Mouse (Mus musculus) liver, embryonic 11.5 days (tissue): Measurements from ENCODE around the gene Ppox. TPM values are rescaled to one million over a fixed set of nuclear protein-coding genes. Genes with fewer than 3 reads are reported as not detected.

Source experiments
- ATAC-seq: fragments of 200-750 bp; cut with Nextera tagmentation; replicated peaks from 2 replicates; pipeline ENCODE4 v1.8.0; 2017; ENCODE audit warnings: moderate number of reproducible peaks, mild to moderate bottlenecking, moderate TSS enrichment, moderate library complexity; ENCODE audit not compliant: low FRiP score
- DNase-seq: peaks from one replicate; pipeline ENCODE4 v3.0.0-alpha.2; 2017; ENCODE audit warnings: low spot score
- H3K27ac ChIP-seq: fragments of 300-500 bp; sonication (generic); 2 replicates; pipeline ENCODE4 v1.5.1; 2014; ENCODE audit warnings: mild to moderate bottlenecking, low read depth, low read length, control low read depth
- H3K27me3 ChIP-seq: fragments of 300-500 bp; sonication (generic); replicated peaks from 2 replicates; pipeline ENCODE4 v1.6.1; 2014; ENCODE audit warnings: low read length, mixed read lengths; ENCODE audit not compliant: control insufficient read depth, insufficient read depth
- H3K36me3 ChIP-seq: fragments of 300-500 bp; sonication (generic); 2 replicates; pipeline ENCODE4 v1.6.1; 2014; ENCODE audit warnings: mild to moderate bottlenecking, low read length, moderate library complexity, mixed read lengths; ENCODE audit not compliant: control insufficient read depth, insufficient read depth
- H3K4me1 ChIP-seq: fragments of 300-500 bp; sonication (generic); replicated peaks from 2 replicates; pipeline ENCODE4 v1.6.1; 2014; ENCODE audit warnings: low read length, mixed read lengths; ENCODE audit not compliant: control insufficient read depth, insufficient read depth
- H3K4me2 ChIP-seq: fragments of 300-500 bp; sonication (generic); 2 replicates; pipeline ENCODE4 v1.6.1; 2014; ENCODE audit warnings: mild to moderate bottlenecking, control low read depth, moderate library complexity
- H3K4me3 ChIP-seq: fragments of 300-500 bp; sonication (generic); 2 replicates; pipeline ENCODE4 v1.5.1; 2014; ENCODE audit warnings: low read depth, low read length, control low read depth
- H3K9ac ChIP-seq: fragments of 300-500 bp; sonication (generic); 2 replicates; pipeline ENCODE4 v1.6.1; 2014; ENCODE audit warnings: low read depth, low read length, control low read depth
- H3K9me3 ChIP-seq: fragments of 300-500 bp; sonication (generic); 2 replicates; pipeline ENCODE4 v1.6.1; 2016; ENCODE audit warnings: low read length, inconsistent platforms, mixed read lengths; ENCODE audit not compliant: control insufficient read depth
- WGBS: fragments of 180-500 bp; shearing (Covaris S2); extraction: QIAGEN DNeasy Blood & Tissue Kit; methylation state at CpG from one replicate; pipeline ENCODE4 v1.1.7; 2014; 5-methylcytosine and 5-hydroxymethylcytosine counted together
- polyA plus RNA-seq: library from polyadenylated mRNA; unstranded; fragments of >200 nt; fragmentation: Nextera tagmentation; extraction: Ambion mirVana; gene quantifications from 2 replicates; pipeline ENCODE4 v1.2.1, GENCODE M21; 2014

The Ppox gene
- polyA plus RNA-seq, 1 experiment from 2014 or later = 133 TPM

GRCm38 (mm10) chr1:171268341-171268740, 12.6 kb downstream of the Ppox start:
- Histone ChIP-seq H3K27ac (no peak overlapping the region), H3K9me3 (no peaks in the 10 kb centered on the region), H3K9ac (no peak overlapping the region), H3K4me2 (no peak overlapping the region), H3K27me3 (no peaks in the 10 kb centered on the region), H3K4me1 (peaks cover 15% of the 10 kb centered on the region), H3K36me3 (peaks cover 9% of the 10 kb centered on the region), H3K4me3 (no peak overlapping the region)
- WGBS = 58% methylated on average over 1 of the region's 1 CpGs
- DNase-seq (no peak), ATAC-seq (no peak)

- DNase-seq = no peak
- no peaks in the 10 kb centered on the region for H3K27me3 ChIP-seq
- H3K36me3 ChIP-seq = no peaks in the 10 kb centered on the region
- peak overlapping the region; percentile 6; the same call in 1 of the 2 replicates for H3K4me2 ChIP-seq
- no peak overlapping the region for H3K4me3 ChIP-seq
- no peak overlapping the region for H3K9ac ChIP-seq
- ATAC-seq = no peak
- peaks cover 10% of the 10 kb centered on the region for H3K4me1 ChIP-seq
- H3K9me3 ChIP-seq = no peaks in the 10 kb centered on the region
- H3K27ac ChIP-seq = no peak overlapping the region
- WGBS = 47% methylated on average over 4 of the region's 4 CpGs
Measured at GRCm38 (mm10) chr1:171265971-171266744, 14.8 kb downstream of the Ppox start.

GRCm38 (mm10) chr1:171263666-171264461, 17.1 kb downstream of the Ppox start:
- Histone ChIP-seq H3K36me3 (no peaks in the 10 kb centered on the region), H3K9ac (no peak overlapping the region), H3K9me3 (no peaks in the 10 kb centered on the region), H3K4me2 (no peak overlapping the region), H3K27me3 (peaks cover 7% of the 10 kb centered on the region; the same call in 1 of the 2 replicates), H3K4me1 (peaks cover 4% of the 10 kb centered on the region), H3K27ac (no peak overlapping the region; the same call in 1 of the 2 replicates), H3K4me3 (no peak overlapping the region)
- DNase-seq (no peak), ATAC-seq (no peak)
- WGBS = 75% methylated on average over 3 of the region's 3 CpGs

GRCm38 (mm10) chr1:171263185-171263611, 17.8 kb downstream of the Ppox start:
- 0% methylated on average over 2 of the region's 2 CpGs for WGBS
- H3K4me2 ChIP-seq = no peak overlapping the region; the same call in 1 of the 2 replicates
- peaks cover 7% of the 10 kb centered on the region; the same call in 1 of the 2 replicates for H3K27me3 ChIP-seq
- no peaks in the 10 kb centered on the region for H3K9me3 ChIP-seq
- H3K9ac ChIP-seq = no peak overlapping the region
- no peak for DNase-seq
- H3K36me3 ChIP-seq = no peaks in the 10 kb centered on the region
- no peak overlapping the region for H3K4me3 ChIP-seq
- H3K4me1 ChIP-seq = peaks cover 4% of the 10 kb centered on the region
- ATAC-seq = no peak
- H3K27ac ChIP-seq = no peak overlapping the region

- no peak for DNase-seq
- Histone ChIP-seq H3K27ac (peak overlapping the region; percentile 69; the same call in 1 of the 2 replicates), H3K4me3 (no peak overlapping the region), H3K9ac (no peak overlapping the region), H3K36me3 (no peaks in the 10 kb centered on the region), H3K27me3 (peaks cover 7% of the 10 kb centered on the region; the same call in 1 of the 2 replicates), H3K4me1 (peaks cover 4% of the 10 kb centered on the region), H3K4me2 (peak overlapping the region; percentile 42), H3K9me3 (no peaks in the 10 kb centered on the region)
- WGBS = 3% methylated on average over 8 of the region's 8 CpGs
- ATAC-seq = no peak
Measured at GRCm38 (mm10) chr1:171262594-171263130, 18.3 kb downstream of the Ppox start.

GRCm38 (mm10) chr1:171260316-171260715, 20.7 kb downstream of the Ppox start:
- Histone ChIP-seq H3K4me2 (no peak overlapping the region), H3K4me3 (no peak overlapping the region), H3K4me1 (peaks cover 4% of the 10 kb centered on the region), H3K36me3 (no peaks in the 10 kb centered on the region), H3K9me3 (no peaks in the 10 kb centered on the region), H3K27me3 (peaks cover 7% of the 10 kb centered on the region; the same call in 1 of the 2 replicates), H3K27ac (no peak overlapping the region), H3K9ac (no peak overlapping the region)
- DNase-seq (no peak), ATAC-seq (no peak)
- 43% methylated on average over 3 of the region's 3 CpGs for WGBS

GRCm38 (mm10) chr1:171258921-171259320, 22.1 kb downstream of the Ppox start:
- Histone ChIP-seq H3K4me1 (peaks cover 4% of the 10 kb centered on the region), H3K27me3 (peaks cover 7% of the 10 kb centered on the region; the same call in 1 of the 2 replicates), H3K27ac (no peak overlapping the region), H3K4me2 (peak overlapping the region; percentile 42), H3K9me3 (no peaks in the 10 kb centered on the region), H3K4me3 (no peak overlapping the region), H3K9ac (no peak overlapping the region), H3K36me3 (no peaks in the 10 kb centered on the region)
- WGBS = 51% methylated on average over 17 of the region's 17 CpGs
- DNase-seq (no peak), ATAC-seq (no peak)

- Histone ChIP-seq H3K9me3 (no peaks in the 10 kb centered on the region), H3K9ac (no peak overlapping the region), H3K27me3 (peaks cover 9% of the 10 kb centered on the region; the same call in 1 of the 2 replicates), H3K4me2 (no peak overlapping the region), H3K27ac (no peak overlapping the region), H3K4me1 (peaks cover 3% of the 10 kb centered on the region), H3K36me3 (no peaks in the 10 kb centered on the region), H3K4me3 (no peak overlapping the region)
- WGBS = 80% methylated on average over 9 of the region's 9 CpGs
- DNase-seq (no peak), ATAC-seq (no peak)
Measured at GRCm38 (mm10) chr1:171257781-171258180, 23.2 kb downstream of the Ppox start.
